Mouse (Mus musculus): Measurements from ENCODE around the gene Defb29.

Defb29 gene

DNA sequence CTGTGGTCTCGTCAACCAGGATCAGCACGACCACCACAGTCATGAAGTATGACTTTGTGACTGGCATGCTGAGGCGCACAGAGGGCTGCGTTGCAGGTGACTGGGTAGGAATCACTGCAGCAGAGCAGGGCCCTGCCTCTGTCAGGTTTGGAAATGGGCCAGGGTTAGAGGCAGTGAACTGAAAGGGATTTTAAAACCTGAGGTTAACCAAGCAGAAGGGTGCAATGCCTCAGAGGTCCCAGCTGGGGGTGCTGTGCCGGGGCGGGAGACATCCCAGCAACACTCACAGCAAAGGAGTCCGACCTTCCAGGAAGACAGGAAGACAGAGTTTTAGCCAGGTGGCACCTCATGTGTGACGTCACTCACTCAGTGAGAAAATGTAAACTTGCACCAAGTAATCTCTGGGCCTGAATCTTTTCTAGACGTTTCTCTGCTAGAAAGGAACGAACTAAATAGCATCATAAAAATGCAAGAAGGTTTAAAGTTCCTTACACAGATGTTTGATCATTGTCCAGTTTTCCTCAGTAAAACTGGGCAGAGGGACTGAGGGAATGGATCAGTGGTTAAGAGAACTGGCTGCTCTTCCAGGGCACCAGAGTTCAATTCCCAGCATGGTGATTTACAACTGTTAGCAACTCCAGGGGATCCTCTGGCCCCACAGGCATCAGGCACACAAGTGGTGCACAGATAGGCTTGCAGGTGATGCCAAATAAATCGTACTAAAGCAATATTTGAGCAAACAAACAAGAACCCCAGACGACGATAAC is at the start of gene Defb29:
Gene Defb29 (minus strand): TSS at position 155 of the 767 bp plus-strand sequence.
- no peak for DNase-seq (ENCODE audit: low read depth, low spot score)

- DNase-seq (ENCODE audit: low read depth, low spot score): no peak
These were observed 49.1 kb upstream of the Defb29 start for GRCm38 (mm10) chr2:152589021-152589420.

- no peak for DNase-seq (ENCODE audit: low read depth, low spot score)
These were observed 48.6 kb upstream of the Defb29 start for GRCm38 (mm10) chr2:152588450-152588849.

- no peak for DNase-seq (ENCODE audit: low read depth, low spot score)
These were observed 47.1 kb upstream of the Defb29 start for GRCm38 (mm10) chr2:152586926-152587560.

DNA sequence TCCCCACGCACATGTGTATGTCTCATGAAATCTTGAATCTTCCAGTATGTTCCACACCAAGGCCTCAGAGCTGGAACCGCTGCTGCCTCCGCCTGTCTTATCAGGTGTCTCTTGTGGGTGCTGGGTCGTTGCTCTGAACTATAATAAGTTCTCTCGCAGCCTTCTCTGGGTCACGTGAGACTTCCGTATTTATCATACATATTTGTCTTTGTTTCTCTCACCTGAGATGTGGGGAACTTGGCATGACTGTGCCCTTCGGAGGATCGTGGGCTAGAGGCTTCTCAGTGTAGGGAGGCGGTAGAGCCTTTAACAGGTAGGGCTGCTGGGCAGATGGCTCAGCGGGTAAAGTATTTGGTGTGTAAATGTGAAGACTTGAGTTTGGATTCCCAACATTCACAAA is 40.7 kb upstream of the Defb29 start:
- no peak for DNase-seq (ENCODE audit: low read depth, low spot score)

- no peak for DNase-seq (ENCODE audit: low read depth, low spot score)
These were observed 40.2 kb upstream of the Defb29 start, which contains the start of gene Defb19 for GRCm38 (mm10) chr2:152580107-152580506. Gene Defb19 (minus strand): TSS chr2:152580312.

DNA sequence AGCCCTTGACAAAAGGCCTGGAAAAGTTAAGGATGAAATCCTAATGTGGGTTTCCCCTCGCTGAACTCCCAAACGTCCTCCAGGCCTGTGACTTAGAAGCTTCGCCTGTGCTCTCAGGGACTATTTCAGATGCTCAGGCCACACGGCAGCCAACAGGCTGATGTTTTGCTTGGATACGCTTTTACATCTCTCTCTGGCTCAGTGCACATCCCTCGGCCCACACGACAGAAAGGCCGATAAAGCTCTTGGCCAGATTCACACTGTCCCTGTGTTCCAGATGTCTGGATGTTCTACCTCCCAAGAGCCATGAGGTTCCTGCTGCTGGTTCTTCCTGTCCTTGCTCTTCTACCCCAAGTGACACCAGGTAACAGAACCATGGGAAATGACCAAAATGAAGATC is 33.6 kb upstream of the Defb29 start:
- DNase-seq (ENCODE audit: low read depth, low spot score): no peak

DNA sequence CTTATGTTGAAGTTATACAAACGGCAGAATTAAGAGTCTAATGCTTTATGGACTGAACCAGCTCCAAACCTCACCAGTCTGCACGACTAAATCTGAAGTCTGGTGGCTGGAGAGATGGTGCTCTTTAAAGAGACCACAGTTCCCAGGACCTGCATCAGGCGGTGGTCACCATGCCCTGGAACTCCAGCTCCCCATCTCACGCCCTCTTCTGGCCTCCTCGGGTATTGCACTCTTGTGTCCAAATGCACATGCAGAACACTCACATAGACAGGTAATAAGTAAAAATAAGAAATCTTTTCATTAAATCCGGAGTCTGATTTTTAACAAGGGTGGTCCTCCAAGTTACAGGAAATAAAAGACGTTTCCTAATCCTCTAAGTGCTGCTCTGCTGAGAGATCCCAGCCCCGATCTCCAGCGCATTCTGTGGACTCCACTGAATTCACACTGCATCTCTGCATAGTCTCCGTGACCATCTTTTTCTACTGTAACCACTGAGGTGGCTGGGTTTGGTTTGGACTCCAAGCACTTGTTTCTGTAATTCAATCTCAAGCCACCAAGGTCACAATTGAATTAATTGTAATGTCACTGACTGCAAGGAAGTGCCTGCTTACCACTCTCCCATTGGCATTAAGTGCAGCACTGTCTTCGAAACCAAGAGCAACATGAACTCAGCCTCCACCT is 32.4 kb upstream of the Defb29 start, which contains the start of gene Defb21:
Gene Defb21 (plus strand): TSS at position 631 of the 681 bp plus-strand sequence.
- DNase-seq (ENCODE audit: low read depth, low spot score): no peak

DNA sequence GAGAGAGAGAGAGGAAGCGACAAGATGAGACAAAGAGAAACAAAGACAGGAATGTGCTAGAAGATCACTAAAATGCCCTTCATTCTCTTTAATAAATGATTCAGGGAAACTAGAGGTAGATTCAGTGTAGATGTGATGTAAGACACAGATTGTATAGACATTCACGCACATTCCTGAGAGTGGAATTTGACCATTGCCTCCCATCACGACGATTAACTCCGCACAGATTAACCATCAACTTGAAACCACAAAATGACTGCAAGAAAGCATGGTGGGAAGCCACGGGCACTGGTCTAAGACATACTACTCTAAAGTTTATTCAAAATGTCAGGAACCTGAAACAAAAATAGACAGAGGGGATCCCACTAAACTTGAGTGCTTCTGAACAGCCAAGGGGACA is 30.4 kb upstream of the Defb29 start:
- no peak for DNase-seq (ENCODE audit: low read depth, low spot score)

- no peak for DNase-seq (ENCODE audit: low read depth, low spot score)
These were observed 30.0 kb upstream of the Defb29 start for GRCm38 (mm10) chr2:152569881-152570280.

DNA sequence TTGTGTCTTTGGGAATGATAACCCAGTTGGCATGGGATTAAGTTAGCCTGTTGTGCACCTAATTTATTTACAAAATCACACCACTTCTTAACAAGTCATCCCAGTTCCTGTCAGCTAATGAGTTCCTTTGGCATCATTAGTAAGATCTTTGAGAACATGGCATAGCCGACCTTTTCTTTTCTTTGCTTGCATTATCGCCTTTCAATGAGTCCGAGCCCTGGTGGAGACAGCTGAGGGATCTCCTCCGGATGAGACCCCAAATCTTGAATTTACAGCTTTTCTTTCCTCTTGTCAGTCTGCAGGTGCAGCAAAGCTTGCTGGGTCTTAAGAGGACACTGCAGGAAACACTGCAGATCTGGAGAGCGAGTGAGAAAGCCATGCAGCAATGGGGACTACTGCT is 29.1 kb upstream of the Defb29 start, which contains the start of gene Gm17416:
Gene Gm17416 (plus strand): TSS at position 301 of the 400 bp plus-strand sequence.
- DNase-seq (ENCODE audit: low read depth, low spot score): no peak

DNA sequence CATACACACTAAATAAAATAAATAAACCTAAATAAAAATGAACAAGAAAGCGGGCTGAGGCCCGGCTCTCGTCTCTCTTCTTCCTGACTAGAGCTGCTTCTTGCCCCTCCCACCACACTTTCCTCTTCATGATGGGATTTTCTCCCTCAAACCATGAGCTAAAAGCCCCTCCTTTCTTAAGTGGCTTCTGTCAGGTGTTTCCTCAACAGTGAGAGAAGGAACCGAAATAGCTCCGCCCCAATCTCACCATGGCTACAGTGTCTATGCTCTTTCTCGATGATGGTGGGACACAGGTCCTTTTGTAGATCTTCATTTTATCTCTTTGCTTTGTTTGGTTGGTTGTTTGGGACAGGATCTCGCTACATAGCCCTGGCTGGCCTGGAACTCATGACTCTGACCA is 16.8 kb upstream of the Defb29 start:
- DNase-seq (ENCODE audit: low read depth, low spot score): no peak

DNA sequence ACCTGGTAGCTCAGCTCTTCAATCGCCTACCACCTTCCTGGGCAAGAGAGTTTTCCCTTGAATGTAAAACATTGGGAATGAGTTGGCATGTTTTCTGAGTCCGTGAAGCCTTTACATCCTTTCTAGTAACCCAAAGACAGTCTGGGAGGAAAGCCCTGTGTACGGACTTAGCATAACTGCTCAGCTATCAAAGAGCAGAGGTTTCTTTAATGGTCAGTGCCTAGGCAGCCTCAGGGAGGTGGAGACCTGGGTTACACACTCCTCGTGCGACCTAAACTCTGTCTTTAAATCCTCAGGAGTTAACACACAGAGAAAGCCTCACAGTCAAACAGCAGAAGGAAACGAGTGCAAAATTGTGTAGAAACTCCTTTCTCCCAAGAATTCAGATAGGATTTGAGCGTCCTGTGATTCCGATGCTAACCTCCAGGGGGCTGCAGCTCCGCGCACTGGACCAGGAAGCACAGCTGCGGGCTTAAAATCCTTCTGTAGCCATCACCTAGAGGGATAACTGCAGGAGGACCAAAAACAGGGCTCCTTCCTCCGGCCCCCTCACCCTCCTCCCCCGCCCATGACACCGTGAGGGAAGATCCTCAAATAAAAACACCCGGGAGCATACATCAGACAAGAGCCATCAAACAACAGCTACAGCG is 14.0 kb upstream of the Defb29 start:
- peak; percentile 20 for DNase-seq (ENCODE audit: low read depth, low spot score)

DNA sequence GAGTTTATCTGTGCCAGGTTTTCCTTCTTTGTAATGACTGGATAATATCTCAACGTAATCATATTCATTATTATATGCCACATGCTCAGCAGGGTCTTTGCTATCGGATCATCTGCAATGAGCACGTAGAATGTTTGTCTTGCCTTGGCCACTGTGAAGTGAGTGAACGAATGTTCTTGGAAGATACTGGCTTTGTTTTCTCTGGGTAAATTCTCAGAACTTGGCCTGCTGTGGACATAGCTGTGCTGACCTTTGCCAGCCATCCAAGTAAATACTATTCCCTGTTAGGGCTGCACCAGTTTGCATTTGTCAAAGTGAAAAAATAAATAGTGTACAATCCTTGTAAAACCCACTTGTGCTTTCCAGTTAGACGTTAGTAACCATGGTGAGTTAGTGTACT is 8.2 kb upstream of the Defb29 start:
- DNase-seq (ENCODE audit: low read depth, low spot score): no peak

DNA sequence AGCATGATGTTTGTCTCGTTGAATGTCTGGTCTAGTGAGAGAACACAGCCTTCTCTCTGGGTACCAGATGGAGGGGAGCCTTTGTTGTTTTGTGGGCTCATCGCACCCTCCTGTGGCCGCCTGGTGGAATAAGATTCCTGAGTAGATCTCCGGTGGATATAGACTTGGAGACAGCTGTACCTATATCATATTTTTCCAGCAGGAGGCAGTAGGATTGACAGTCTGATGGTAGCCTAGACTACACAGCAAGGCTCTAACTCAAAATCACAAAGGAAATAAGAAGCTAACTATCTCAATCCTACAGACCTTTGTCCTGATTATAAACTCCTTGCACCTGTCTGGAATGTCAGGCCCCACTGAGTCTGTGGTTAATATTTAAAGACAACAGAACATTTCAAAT is 4.8 kb upstream of the Defb29 start:
- peak; percentile 28 for DNase-seq (ENCODE audit: low read depth, low spot score)

- DNase-seq (ENCODE audit: low read depth, low spot score): no peak
These were observed 3.6 kb upstream of the Defb29 start for GRCm38 (mm10) chr2:152543478-152543877.

DNA sequence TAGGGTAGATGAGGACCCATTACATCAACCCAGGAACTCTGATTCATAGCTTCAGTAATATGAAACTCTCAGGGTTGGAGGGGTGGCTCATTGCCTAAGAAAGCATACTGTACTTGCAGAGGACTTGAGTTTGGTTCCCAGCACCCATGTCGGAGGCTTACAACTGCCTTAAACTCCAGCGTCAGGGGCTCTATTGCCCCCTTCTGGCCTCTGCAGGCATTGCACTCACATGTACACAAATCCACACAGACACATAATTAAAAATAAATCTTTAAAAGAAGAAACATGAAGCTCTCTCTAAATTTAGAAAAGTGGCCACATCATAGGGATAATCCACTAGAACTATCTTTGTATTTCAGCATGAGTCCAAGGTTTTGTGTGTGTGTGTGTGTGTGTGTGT is 3.0 kb upstream of the Defb29 start:
- no peak for DNase-seq (ENCODE audit: low read depth, low spot score)

GRCm38 (mm10) chr2:152541979-152542378 is 2.1 kb upstream of the Defb29 start:
- DNase-seq (ENCODE audit: low read depth, low spot score): no peak

- DNase-seq (ENCODE audit: low read depth, low spot score): no peak
These were observed 21.9 kb downstream of the Defb29 start, which contains the start of gene Defb28 for GRCm38 (mm10) chr2:152517981-152518380. Gene Defb28 (plus strand): TSS chr2:152518255.

DNA sequence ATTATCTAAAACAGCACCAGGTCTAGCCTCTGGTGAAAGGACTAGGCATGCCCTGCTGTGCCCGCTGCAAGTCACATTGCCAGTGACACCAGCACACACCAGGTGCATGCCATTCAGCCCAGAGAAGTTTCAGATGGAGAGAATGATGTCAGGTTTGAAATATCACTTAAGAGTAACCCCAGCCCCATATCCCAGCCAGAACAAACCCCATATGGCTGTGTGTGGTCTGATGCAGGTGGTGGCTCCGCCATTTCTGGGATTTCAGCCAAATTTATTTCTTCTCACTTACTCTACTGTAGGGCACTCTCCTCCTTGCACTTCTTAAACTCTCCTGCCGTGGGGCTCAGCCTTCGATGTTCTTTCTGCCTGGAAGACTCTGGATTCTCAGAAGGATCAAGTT is 23.8 kb downstream of the Defb29 start:
- DNase-seq (ENCODE audit: low read depth, low spot score): no peak

- no peak for DNase-seq (ENCODE audit: low read depth, low spot score)
These were observed 28.3 kb downstream of the Defb29 start, which contains the start of gene Defb26 for GRCm38 (mm10) chr2:152511592-152511991. Gene Defb26 (minus strand): TSS chr2:152511692.

- DNase-seq (ENCODE audit: low read depth, low spot score): no peak
These were observed 35.9 kb downstream of the Defb29 start for GRCm38 (mm10) chr2:152503950-152504349.
